Mouse (Mus musculus) kidney, adult 2 months (tissue): Measurements from ENCODE around the gene Oas1f.

ENCODE experiments used
- CTCF ChIP-seq: fragments of 200-500 bp; conservative IDR thresholded peaks from 2 replicates; pipeline ENCODE4 v1.5.1; 2011; ENCODE audit warnings: low read depth, mild to moderate bottlenecking, control low read depth, low read length, moderate library complexity, mixed read lengths; ENCODE audit not compliant: insufficient read depth, insufficient read length
- POLR2A ChIP-seq: fragments of 200-500 bp; IDR thresholded peaks from one replicate; pipeline ENCODE4 v1.6.1; 2011; ENCODE audit warnings: low read depth, low read length, control low read depth

DNA sequence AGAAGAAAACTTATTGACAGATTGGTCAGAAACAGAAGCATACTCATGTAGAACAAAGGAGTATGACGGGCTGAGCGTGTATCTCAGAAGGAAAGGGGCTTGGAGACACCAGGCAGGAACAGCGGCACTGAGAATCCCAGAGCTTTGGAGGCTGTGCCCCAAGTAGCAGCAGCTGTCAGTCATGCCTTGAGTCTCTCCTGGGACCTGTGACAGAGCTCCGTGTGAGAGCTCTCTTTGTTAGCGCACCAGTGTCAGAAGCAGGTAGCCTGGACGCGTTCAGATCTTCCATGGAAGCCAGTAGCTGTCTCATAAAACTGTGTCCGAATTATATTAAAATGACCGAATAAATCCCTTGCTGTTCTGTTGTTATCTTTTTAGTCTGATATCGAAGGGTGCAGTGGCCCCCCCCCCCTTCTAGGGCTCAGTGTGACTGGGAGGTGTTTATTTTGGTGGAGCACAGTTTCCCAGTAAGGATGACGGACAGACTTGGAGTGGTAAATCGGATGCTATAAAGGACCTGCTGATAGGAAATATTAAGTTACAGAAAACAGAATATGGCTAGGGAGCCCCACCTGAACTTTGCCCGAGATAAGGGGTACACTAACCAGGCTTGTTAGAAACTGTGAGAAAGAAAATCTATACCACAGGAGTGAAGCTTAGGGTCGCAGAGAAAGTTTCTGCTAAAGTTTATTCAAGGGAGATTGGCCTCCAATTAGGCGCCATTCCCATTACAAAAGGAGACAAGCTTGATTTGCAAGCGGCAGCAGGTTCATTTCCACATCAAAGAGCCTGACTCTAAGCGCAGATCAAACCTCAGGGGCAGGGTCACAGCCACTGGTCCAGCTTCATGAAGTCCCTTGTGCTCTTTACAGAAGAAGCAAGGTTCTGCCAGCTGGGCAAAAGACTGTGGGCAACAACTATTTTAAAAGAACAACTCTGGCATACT is 13.6 kb upstream of the Oas1f start:
- TF ChIP-seq CTCF, result no peak
- no peak for TF ChIP-seq POLR2A
